Mouse (Mus musculus): ENCODE results near the gene Pask. TPM values are rescaled to one million over a fixed set of nuclear protein-coding genes. Genes with fewer than 3 reads are reported as not detected.

Pask gene
- polyA plus RNA-seq, 1 experiment, result 1.5 TPM

DNA sequence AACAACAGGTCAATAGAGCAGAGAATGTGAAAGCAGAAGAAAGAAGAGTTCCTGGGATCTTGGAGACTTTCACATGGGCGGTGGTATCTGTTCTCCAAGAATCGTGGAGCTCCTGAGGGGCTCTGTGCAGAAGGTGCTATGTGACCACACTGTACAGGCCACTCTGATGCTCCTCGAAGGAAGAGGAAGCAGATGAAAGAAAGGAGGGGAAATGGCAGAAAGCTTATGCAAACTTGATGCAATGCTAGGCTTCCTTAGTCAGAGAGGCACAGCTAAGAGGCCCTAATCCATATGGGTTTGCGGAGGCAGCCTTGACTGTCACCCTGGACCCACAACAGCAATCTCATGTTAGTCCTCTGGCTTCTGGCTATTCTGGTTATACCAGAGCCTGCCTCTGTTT lies 52.3 kb downstream of the Pask start:
- H3K27me3 ChIP-seq (ENCODE audit: control insufficient read depth, insufficient read depth, low read length), result no peaks in the 10 kb centered on the region
- TF ChIP-seq POLR2A (IDR thresholded peaks at IDR 0.05; ENCODE audit: low read depth, low read length) (no peak), CTCF (IDR thresholded peaks at IDR 0.05; ENCODE audit: extremely low read depth, insufficient read depth, insufficient read length, insufficient replicate concordance) (no peak)
- no peak overlapping the region for H3K4me3 ChIP-seq (ENCODE audit: extremely low read depth, insufficient read depth, insufficient read length)
- peaks cover 3% of the 10 kb centered on the region; the same call in 1 of the 2 replicates for H3K4me1 ChIP-seq (ENCODE audit: control insufficient read depth, insufficient read depth, insufficient read length)
- no peak for DNase-seq (ENCODE audit: low read depth in 1 of 2, low spot score in 2 of 2)
- H3K27ac ChIP-seq (ENCODE audit: insufficient read depth, low read length), result no peak overlapping the region
- WGBS, result 48% methylated on average over 4 of the region's 4 CpGs
- no peaks in the 10 kb centered on the region for H3K36me3 ChIP-seq (ENCODE audit: control insufficient read depth, insufficient read depth, low read length)

DNA sequence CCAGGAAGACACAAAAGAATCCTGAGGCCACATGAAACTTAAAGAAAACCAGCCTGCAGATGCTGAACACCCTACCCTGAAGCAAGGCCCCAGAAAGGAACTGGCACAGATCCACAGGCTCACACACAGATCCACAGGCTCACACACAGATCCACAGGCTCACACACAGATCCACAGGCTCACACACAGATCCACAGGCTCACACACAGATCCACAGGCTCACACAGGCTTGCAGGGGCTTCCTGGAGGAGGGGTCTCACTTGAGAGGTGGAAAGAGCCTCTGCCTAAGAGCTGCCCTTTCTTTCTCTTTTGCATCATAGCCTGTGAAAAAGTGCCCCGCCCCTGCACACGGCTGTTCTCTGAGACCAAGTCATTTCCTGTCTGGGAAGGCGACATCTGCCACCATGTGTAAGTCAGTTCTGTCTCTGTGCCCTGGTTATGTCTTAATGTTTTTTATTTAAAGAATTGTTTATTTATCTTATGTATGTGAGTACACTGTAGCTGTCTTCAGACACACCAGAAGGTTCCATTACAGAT lies 53.5 kb downstream of the Pask start:
- Histone ChIP-seq H3K4me1 (ENCODE audit: control insufficient read depth, insufficient read depth, insufficient read length) (peaks cover 6% of the 10 kb centered on the region; the same call in 1 of the 2 replicates), H3K36me3 (ENCODE audit: control insufficient read depth, insufficient read depth, low read length) (no peaks in the 10 kb centered on the region), H3K27ac (ENCODE audit: insufficient read depth, low read length) (no peak overlapping the region), H3K4me3 (ENCODE audit: extremely low read depth, insufficient read depth, insufficient read length) (no peak overlapping the region), H3K27me3 (ENCODE audit: control insufficient read depth, insufficient read depth, low read length) (no peaks in the 10 kb centered on the region)
- 8% methylated on average over 3 of the region's 3 CpGs for WGBS
- TF ChIP-seq CTCF (IDR thresholded peaks at IDR 0.05; ENCODE audit: extremely low read depth, insufficient read depth, insufficient read length, insufficient replicate concordance) (no peak), POLR2A (IDR thresholded peaks at IDR 0.05; ENCODE audit: low read depth, low read length) (no peak)
- DNase-seq (ENCODE audit: low read depth in 1 of 2, low spot score in 2 of 2), result no peak

DNA sequence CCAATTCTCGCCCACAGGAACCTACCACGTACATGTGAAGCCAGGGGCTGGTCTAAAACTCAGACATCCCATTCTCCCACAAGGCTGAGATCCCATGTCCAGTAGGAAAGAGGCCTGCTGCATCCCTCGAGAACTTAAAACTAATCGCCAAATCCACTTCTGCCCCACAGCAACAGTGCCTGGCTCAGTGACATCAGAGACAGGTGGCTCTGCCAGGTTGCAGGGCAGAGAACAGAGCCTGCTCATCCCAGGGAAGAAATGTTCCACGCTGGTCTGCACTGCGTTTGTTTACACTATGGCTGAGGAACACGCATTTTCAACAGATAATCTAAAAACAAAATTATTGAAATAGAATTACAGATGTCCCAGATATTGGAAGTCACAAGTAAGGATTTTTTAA lies 66.2 kb downstream of the Pask start:
- Histone ChIP-seq H3K4me1 (ENCODE audit: control insufficient read depth, insufficient read depth, insufficient read length) (no peaks in the 10 kb centered on the region), H3K36me3 (ENCODE audit: control insufficient read depth, insufficient read depth, low read length) (no peaks in the 10 kb centered on the region), H3K27ac (ENCODE audit: insufficient read depth, low read length) (no peak overlapping the region), H3K27me3 (ENCODE audit: control insufficient read depth, insufficient read depth, low read length) (no peaks in the 10 kb centered on the region), H3K4me3 (ENCODE audit: extremely low read depth, insufficient read depth, insufficient read length) (no peak overlapping the region)
- TF ChIP-seq CTCF (IDR thresholded peaks at IDR 0.05; ENCODE audit: extremely low read depth, insufficient read depth, insufficient read length, insufficient replicate concordance) (no peak), POLR2A (IDR thresholded peaks at IDR 0.05; ENCODE audit: low read depth, low read length) (no peak)
- DNase-seq (ENCODE audit: low read depth in 1 of 2, low spot score in 2 of 2), result no peak
- 74% methylated on average over 7 of the region's 7 CpGs for WGBS

DNA sequence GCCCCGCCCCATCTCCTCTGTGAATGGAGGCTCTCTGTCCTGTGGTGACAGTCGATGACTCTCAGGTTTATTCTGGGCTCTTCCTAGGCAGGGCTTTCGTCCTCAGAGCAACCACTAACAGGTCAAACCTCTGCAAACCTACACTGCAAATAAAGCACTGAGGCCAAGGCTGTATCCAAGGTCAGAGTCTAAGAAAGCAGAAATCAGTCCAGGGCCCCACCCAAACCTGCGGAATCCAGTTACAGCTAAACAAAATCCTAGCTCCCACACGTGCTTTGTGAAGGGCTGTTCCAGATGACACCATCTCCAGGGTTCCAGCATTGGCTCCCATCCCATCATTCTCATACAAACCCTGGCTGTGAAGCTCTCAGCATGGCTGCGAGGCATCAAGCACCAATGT lies 67.7 kb downstream of the Pask start:
- TF ChIP-seq CTCF (IDR thresholded peaks at IDR 0.05; ENCODE audit: extremely low read depth, insufficient read depth, insufficient read length, insufficient replicate concordance) (no peak), POLR2A (IDR thresholded peaks at IDR 0.05; ENCODE audit: low read depth, low read length) (no peak)
- DNase-seq (ENCODE audit: low read depth in 1 of 2, low spot score in 2 of 2), result peak in 1 of 2 experiments; percentile 1

DNA sequence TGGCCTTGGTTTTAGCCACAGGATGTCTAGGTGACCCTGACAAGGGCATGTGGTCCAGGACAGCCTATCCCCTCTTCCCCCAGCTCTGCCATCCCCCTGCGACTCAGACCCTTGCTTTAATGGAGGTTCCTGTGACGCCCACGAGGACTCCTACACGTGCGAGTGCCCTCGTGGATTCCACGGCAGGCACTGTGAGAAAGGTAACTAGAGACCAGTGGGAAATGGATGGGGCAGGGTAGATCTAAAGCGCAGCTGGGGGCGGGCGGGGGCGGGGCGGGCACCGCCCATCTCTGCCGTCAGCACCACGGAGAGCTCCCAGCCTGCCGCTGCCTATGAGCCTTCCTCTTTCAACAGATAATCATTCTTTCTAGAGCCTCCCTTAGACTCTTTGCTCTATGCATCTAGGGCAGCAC lies 70.9 kb downstream of the Pask start:
- Histone ChIP-seq H3K27ac (ENCODE audit: insufficient read depth, low read length) (no peak overlapping the region), H3K4me1 (ENCODE audit: control insufficient read depth, insufficient read depth, insufficient read length) (no peaks in the 10 kb centered on the region), H3K27me3 (ENCODE audit: control insufficient read depth, insufficient read depth, low read length) (no peaks in the 10 kb centered on the region), H3K4me3 (ENCODE audit: extremely low read depth, insufficient read depth, insufficient read length) (no peak overlapping the region), H3K36me3 (ENCODE audit: control insufficient read depth, insufficient read depth, low read length) (no peaks in the 10 kb centered on the region)
- TF ChIP-seq POLR2A (IDR thresholded peaks at IDR 0.05; ENCODE audit: low read depth, low read length) (no peak), CTCF (IDR thresholded peaks at IDR 0.05; ENCODE audit: extremely low read depth, insufficient read depth, insufficient read length, insufficient replicate concordance) (no peak)
- WGBS, result 4% methylated on average over 16 of the region's 16 CpGs
- peak in 1 of 2 experiments; percentile 5 for DNase-seq (ENCODE audit: low read depth in 1 of 2, low spot score in 2 of 2)

More for the DNA sequence above, 67.7 kb downstream of the Pask start:
- H3K36me3 ChIP-seq (ENCODE audit: control insufficient read depth, insufficient read depth, low read length), result no peaks in the 10 kb centered on the region
- WGBS, result 78% methylated on average over 6 of the region's 6 CpGs
- no peaks in the 10 kb centered on the region for H3K4me1 ChIP-seq (ENCODE audit: control insufficient read depth, insufficient read depth, insufficient read length)
- H3K27ac ChIP-seq (ENCODE audit: insufficient read depth, low read length), result no peak overlapping the region
- no peaks in the 10 kb centered on the region for H3K27me3 ChIP-seq (ENCODE audit: control insufficient read depth, insufficient read depth, low read length)
- no peak overlapping the region for H3K4me3 ChIP-seq (ENCODE audit: extremely low read depth, insufficient read depth, insufficient read length)

DNA sequence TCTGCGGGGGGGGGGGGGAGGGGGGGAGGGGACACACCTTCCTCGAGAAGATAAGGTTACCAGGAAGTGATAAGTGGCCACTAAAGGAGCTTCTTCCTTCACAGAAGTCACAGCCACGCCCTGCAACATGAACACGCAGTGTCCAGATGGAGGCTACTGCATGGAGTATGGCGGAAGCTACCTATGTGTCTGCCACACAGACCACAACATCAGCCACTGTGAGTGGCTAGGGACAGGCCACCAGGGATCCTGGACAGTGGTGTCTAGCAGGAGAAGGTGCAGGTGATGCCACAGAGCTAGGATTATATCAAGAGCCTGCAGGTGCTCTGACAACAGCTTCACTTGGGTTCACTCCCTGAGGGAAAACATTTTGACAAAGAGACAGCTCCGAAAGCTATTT lies 71.5 kb downstream of the Pask start:
- no peaks in the 10 kb centered on the region for H3K27me3 ChIP-seq (ENCODE audit: control insufficient read depth, insufficient read depth, low read length)
- DNase-seq (ENCODE audit: low read depth in 1 of 2, low spot score in 2 of 2), result peak in 1 of 2 experiments; percentile 1
- H3K27ac ChIP-seq (ENCODE audit: insufficient read depth, low read length), result no peak overlapping the region
- H3K36me3 ChIP-seq (ENCODE audit: control insufficient read depth, insufficient read depth, low read length), result no peaks in the 10 kb centered on the region
- 74% methylated on average over 6 of the region's 6 CpGs for WGBS
- H3K4me1 ChIP-seq (ENCODE audit: control insufficient read depth, insufficient read depth, insufficient read length), result no peaks in the 10 kb centered on the region
- H3K4me3 ChIP-seq (ENCODE audit: extremely low read depth, insufficient read depth, insufficient read length), result no peak overlapping the region
- no peak for TF ChIP-seq POLR2A (IDR thresholded peaks at IDR 0.05; ENCODE audit: low read depth, low read length)
- TF ChIP-seq CTCF (IDR thresholded peaks at IDR 0.05; ENCODE audit: extremely low read depth, insufficient read depth, insufficient read length, insufficient replicate concordance), result no peak

DNA sequence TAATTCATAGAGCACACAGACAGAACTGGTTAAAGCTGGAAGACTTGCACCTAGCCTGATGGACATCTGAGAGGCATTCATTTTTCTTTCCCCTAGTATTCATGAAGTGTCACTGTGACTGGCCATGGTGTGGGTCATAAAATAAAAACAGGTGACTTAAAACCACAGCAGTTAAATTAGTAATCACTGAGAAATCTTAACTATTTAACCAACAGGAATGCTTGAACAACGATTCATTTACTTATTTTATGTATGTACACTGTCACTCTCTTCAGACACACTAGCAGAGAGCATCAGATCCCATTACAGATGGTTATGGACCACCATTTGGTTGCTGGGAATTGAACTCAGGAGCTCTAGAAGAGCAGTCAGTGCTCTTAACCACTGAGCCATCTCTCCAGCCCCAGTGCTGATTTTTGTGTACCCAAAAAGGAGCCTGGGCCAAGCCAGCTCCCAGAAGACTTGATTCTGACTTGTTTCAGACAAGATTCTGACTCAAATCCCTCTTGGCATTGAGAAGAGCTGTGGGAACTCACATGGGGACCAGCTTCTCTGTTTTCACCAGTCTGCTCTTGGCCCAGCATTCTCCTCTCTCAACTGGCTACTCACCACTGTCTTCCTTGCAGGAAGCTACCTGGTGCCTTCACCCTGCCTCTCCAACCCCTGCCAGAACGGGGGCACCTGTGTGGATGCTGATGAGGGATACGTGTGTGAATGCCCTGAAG lies 72.6 kb downstream of the Pask start:
- TF ChIP-seq POLR2A (IDR thresholded peaks at IDR 0.05; ENCODE audit: low read depth, low read length) (no peak), CTCF (IDR thresholded peaks at IDR 0.05; ENCODE audit: extremely low read depth, insufficient read depth, insufficient read length, insufficient replicate concordance) (no peak)
- no peaks in the 10 kb centered on the region for H3K4me1 ChIP-seq (ENCODE audit: control insufficient read depth, insufficient read depth, insufficient read length)
- WGBS, result 78% methylated on average over 3 of the region's 3 CpGs
- no peaks in the 10 kb centered on the region for H3K36me3 ChIP-seq (ENCODE audit: control insufficient read depth, insufficient read depth, low read length)
- no peaks in the 10 kb centered on the region for H3K27me3 ChIP-seq (ENCODE audit: control insufficient read depth, insufficient read depth, low read length)
- no peak for DNase-seq (ENCODE audit: low read depth in 1 of 2, low spot score in 2 of 2)
- no peak overlapping the region for H3K27ac ChIP-seq (ENCODE audit: insufficient read depth, low read length)
- H3K4me3 ChIP-seq (ENCODE audit: extremely low read depth, insufficient read depth, insufficient read length), result no peak overlapping the region
